Mouse (Mus musculus): Measurements from ENCODE around the gene Pigk.

DNA sequence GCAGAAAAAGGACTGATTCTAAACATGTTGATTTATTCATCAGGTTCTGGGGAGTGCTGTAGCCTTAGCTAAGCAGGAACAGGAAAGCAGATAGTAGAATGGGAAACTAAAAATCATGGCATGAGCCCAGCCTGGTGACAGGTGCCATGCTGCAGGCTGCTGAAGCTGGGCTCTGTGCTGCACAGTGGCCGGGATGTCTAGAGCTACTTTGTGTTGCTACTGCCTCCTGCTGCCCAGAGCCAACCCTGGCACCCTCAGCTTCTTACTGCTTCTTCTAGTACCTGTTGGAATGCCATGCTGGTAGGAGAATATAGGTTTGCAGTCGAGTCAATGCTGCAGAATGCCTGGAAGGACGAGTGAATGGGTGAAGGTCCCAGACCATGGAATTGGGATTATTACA is 8.9 kb downstream of the Pigk start:
- TF ChIP-seq CTCF (IDR thresholded peaks at IDR 0.05; ENCODE audit: extremely low read depth, insufficient read depth, insufficient read length, insufficient replicate concordance): no peak
- TF ChIP-seq POLR2A (IDR thresholded peaks at IDR 0.05; ENCODE audit: low read depth, low read length): no peak

Measured in spleen, adult 2 months (tissue).